Mouse (Mus musculus) embryonic fibroblast, embryonic 13.5 days (primary cell): Measurements from ENCODE around the gene Kpnb1. TPM values are rescaled to one million over a fixed set of nuclear protein-coding genes. Genes with fewer than 3 reads are reported as not detected.
A peak's percentile ranks its signal among the peaks of the same experiment; 100 is the strongest.
"Not testable (repeated sequence)": the region's sequence is repeated elsewhere in the genome, so short reads cannot be mapped to it uniquely, and the experiment has no call there.

Source experiments
- H3K27ac ChIP-seq: 2 replicates; pipeline ENCODE4 v1.5.1; 2012; ENCODE audit warnings: low read length, control low read depth, inconsistent platforms; ENCODE audit not compliant: insufficient read depth
- H3K4me1 ChIP-seq: 2 replicates; pipeline ENCODE4 v1.6.1; 2011; ENCODE audit warnings: low read length; ENCODE audit not compliant: control insufficient read depth, insufficient read depth
- H3K4me3 ChIP-seq: 2 replicates; pipeline ENCODE4 v1.5.1; 2011; ENCODE audit warnings: mild to moderate bottlenecking, control low read depth, low read length; ENCODE audit not compliant: insufficient read depth
- CTCF ChIP-seq: IDR thresholded peaks from 2 replicates; pipeline ENCODE4 v1.5.1; 2011; ENCODE audit warnings: mild to moderate bottlenecking, control low read depth, low read length, moderate library complexity, borderline replicate concordance; ENCODE audit not compliant: insufficient read depth
- POLR2A ChIP-seq: IDR thresholded peaks from 2 replicates; pipeline ENCODE4 v1.6.1; 2011; ENCODE audit warnings: low read depth, mild to moderate bottlenecking, control low read depth, low read length, moderate library complexity
- polyA plus RNA-seq: library from polyadenylated mRNA; stranded (reverse); fragments of >200 nt; gene quantifications from 2 replicates; pipeline ENCODE4 v1.2.4, GENCODE M21; 2011; ENCODE audit warnings: low read depth; ENCODE audit not compliant: missing spikeins, insufficient read length

The Kpnb1 gene
- polyA plus RNA-seq, 1 experiment: 272 TPM

DNA sequence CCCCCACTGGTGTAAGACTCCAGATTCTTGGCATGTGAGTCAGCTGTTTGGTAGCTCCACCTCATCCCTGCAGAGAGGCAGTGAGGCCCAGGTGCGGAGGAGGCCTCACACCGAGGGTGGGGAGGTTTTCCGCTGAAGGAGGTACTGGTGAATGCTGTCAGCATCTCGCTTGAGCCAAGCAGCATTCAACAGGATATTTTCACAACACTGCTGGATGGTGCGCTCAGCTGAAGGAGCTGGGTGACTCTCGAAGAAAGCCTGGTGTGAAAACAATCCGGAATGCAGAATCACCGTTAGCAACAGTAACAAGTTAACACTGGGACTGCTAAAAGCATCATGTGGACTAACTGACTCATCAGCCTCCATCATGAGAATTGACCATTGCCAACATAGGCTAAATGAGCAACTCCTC, 19.3 kb upstream of the Kpnb1 start:
- Histone ChIP-seq H3K27ac (peak overlapping the region; percentile 60), H3K4me1 (peaks cover 13% of the 10 kb centered on the region), H3K4me3 (no peak overlapping the region)
- TF ChIP-seq CTCF (no peak), POLR2A (no peak)

DNA sequence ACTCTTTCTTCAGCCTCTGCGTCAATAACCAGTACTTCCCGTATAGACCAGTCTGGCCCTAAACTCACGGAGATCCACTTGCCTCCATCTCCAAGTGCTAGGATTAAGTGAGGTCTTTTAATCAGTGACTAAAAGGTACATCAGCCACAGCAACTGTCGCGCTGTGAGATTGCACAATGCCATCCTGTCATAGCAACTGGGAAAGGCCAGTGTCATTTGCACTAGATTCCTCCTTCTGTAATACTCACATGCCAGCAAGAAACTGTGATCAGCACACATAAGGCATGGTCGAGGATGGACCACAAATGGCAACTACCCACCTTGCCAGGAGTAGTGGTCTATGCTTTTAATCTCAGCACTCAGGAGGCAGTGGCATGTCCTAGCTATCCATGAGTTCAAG, 11.8 kb upstream of the Kpnb1 start:
- TF ChIP-seq CTCF (no peak), POLR2A (no peak)
- Histone ChIP-seq H3K4me1 (0 out of 2 replicates have a peak, but pooled peaks cover 4% of the 10 kb centered on the region), H3K4me3 (no peak overlapping the region), H3K27ac (no peak overlapping the region)

DNA sequence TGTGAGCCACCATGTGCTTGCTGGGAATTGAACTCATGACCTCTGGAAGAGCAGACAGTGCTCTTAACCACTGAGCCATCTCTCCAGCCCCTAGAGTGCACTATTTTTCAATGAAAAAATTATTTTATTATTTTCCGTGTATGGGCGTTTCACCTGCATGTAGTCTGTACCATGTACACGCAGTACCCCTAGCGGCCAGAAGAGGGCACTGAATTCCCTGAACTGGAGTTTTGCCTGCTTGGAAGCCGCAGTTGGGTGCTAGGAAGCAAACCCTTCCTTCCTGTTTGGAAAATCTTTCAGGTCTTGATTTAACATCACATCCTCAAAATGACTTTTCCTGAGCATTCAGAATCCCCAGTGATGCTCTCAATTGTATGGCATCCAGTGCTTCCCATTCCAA, 10.9 kb upstream of the Kpnb1 start:
- no peak overlapping the region for H3K4me3 ChIP-seq
- TF ChIP-seq CTCF (peak; percentile 50; the same call in 1 of the 2 replicates), POLR2A (no peak)
- no peak overlapping the region for H3K27ac ChIP-seq
- 0 out of 2 replicates have a peak, but pooled peaks cover 4% of the 10 kb centered on the region for H3K4me1 ChIP-seq

DNA sequence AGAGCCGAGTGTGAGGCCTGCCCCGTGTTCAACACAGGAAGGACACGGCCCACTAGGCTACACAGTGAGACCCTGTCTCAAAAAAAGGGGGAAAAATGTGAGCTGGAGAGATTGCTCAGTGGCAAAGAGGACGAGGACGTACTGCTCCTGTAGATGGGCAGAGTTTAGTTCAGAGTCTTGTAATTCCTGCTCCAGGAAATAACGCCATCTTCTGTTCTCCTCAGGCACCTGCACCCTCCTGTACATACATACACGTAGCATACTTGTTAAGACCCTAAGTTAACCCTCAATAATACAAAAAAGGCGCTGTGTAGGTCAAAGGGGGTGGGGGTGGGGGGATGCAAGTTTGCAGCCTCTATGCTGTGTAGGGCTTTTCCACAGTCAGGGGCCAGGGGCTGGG, 9.3 kb upstream of the Kpnb1 start:
- peaks cover 4% of the 10 kb centered on the region; the same call in 1 of the 2 replicates for H3K4me1 ChIP-seq
- H3K4me3 ChIP-seq: no peak overlapping the region
- TF ChIP-seq POLR2A: no peak
- no peak for TF ChIP-seq CTCF
- no peak overlapping the region for H3K27ac ChIP-seq

DNA sequence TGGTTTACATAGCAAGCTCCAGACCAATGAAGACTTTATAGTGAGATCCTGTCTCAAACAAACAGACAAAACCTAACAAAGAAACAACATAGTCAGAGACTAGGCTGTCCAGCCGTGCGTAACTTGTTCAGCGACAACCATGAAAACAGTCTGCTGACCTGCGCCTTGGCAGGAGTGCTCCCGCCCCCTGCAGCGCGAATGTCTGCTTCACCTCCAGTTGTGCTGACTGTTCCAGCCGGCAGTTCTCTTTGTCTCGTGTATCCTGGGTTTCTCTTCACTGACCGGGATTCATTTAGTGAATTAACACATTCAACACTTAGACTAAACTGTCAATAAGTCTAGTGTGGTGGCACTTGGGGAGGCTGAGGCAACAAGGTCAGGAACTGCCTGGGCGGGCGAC, 8.9 kb upstream of the Kpnb1 start:
- Histone ChIP-seq H3K4me1 (peaks cover 8% of the 10 kb centered on the region), H3K27ac (no peak overlapping the region), H3K4me3 (no peak overlapping the region)
- TF ChIP-seq CTCF (no peak), POLR2A (no peak)

DNA sequence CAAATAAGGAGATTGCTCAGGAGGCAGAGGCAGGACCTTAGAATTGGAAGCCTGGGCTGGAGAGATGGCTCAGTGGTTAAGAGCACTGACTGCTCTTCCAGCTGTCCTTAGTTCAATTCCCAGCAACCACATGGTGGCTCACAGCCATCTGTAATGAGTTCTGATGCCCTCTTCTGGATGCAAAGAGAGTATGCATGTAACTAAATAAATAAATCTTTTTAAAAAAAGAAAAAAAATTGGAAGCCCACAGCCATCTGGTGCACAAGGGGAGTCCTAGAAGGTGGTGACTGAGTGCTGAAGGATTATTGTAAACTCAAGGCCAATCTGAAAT, 4.9 kb upstream of the Kpnb1 start:
- TF ChIP-seq POLR2A: no peak
- TF ChIP-seq CTCF: no peak
- no peak overlapping the region for H3K4me3 ChIP-seq
- peaks cover 12% of the 10 kb centered on the region for H3K4me1 ChIP-seq
- H3K27ac ChIP-seq: peak overlapping the region; percentile 97

DNA sequence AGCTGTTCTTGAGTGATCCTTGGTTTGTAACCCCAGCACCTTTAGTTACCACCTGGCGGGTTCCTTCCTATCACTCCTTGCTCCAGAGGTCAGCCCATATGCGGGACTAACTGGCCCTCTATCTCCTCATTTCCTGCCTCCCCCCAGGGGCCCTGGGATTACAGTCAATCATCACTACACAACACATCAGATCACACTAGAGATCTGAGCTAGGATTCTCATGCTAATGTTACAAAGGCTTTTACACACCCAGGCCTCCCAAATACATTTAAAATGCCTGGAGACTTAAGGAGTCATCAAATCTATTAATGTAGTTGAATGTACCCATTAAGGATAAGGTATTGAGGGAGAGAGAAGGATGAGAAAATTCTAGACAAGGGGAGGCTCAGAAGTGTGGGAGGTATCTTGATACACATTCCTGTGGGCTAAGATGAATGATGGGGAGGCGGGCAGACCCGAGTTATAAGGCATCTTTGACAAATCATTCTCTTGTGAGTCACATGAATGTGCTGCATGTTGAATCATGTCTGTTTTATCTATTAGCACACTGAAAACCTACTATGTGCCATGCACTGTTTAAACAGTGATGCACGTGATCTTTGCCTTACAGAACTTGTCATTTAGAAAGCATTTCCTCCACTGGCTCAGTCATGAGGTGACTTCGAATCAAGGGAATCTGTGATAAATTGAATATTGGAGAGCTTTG, 4.4 kb upstream of the Kpnb1 start:
- H3K4me1 ChIP-seq: peaks cover 12% of the 10 kb centered on the region
- H3K27ac ChIP-seq: peak overlapping the region; percentile 97
- H3K4me3 ChIP-seq: no peak overlapping the region
- TF ChIP-seq POLR2A (no peak), CTCF (no peak)

DNA sequence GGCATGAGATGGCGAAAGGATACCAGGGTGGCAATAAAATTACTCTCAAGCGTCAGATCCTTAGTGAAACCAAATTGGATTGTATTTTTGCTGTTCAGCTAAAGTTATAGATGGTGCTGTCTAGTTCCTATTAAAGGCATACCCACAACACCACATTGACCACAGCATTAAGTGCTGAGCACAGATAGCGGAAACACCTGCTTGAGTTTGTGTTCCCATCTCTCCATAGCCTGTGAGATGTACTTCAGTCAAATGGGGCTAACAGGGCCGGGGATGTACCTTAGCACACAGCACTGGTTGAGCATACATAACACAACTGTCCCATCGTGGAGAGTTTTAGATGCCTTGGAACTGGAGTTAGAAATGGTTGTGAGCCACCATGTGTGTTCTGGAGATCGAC, 3.3 kb upstream of the Kpnb1 start:
- TF ChIP-seq CTCF (no peak), POLR2A (peak; percentile 21; the same call in 1 of the 2 replicates)
- Histone ChIP-seq H3K4me1 (peaks cover 12% of the 10 kb centered on the region), H3K4me3 (no peak overlapping the region), H3K27ac (peak overlapping the region; percentile 97)

DNA sequence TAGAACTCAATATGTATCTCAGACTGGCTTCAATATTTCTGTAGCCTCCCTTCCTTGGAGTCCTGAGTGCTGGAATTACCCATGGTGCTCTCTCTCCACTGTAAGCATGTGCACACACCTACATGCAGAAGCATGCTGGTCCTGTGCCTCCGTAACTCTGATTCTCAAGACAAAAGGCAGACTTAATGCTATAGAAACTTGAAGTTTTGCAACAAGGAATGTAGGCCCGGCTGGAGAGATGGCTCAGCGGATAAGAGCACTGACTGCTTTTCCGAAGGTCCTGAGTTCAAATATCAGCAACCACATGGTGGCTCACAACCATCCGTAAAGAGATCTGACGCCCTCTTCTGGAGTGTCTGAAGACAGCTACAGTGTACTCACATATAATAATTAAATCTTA, 2.0 kb upstream of the Kpnb1 start:
- TF ChIP-seq POLR2A: peak; percentile 27; the same call in 1 of the 2 replicates
- peaks cover 13% of the 10 kb centered on the region for H3K4me1 ChIP-seq
- H3K4me3 ChIP-seq, H3K27ac ChIP-seq: not testable (repeated sequence)

DNA sequence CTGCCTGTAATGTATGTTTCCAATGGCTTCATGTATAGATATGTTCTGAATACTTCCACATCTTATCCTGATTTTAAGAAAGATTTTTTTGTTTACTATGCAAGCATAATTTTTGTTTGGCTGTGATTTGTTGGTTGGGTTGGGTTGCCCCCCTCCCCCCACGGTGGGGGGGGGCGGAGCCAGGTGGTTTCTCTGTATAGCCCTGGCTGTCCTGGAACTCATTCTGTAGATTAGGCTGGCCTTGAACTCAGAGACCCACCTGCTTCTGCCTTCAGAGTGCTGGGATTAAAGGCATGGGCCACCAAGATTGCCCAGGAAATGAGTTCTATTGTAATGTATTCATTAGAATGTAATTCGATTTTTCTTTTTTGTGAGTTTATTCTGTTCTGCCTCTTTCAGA, 1.6 kb upstream of the Kpnb1 start:
- Histone ChIP-seq H3K27ac (peak overlapping the region; percentile 89; the same call in 1 of the 2 replicates), H3K4me3 (no peak overlapping the region), H3K4me1 (peaks cover 15% of the 10 kb centered on the region)
- TF ChIP-seq POLR2A (no peak), CTCF (no peak)

DNA sequence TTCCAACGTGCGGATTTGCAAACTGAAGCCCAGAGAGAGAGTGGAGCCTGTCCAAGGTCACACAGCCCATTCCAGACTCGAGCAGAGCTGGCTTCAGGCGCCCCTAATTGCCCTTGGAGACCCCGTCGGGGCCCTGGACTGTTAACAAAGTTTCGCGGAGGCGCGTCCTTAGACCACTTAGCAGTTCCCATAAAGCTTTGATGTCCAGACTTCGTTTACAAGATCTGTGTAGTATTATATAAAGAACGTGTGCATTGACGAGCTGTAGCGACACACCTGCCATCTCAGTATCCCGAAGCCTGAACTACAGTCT, 918 bp upstream of the Kpnb1 start:
- Histone ChIP-seq H3K4me1 (peaks cover 17% of the 10 kb centered on the region), H3K27ac (peak overlapping the region; percentile 89), H3K4me3 (peak overlapping the region; percentile 60)
- TF ChIP-seq CTCF: no peak
- TF ChIP-seq POLR2A: no peak
